Mouse (Mus musculus) hindbrain, embryonic 14.5 days (tissue): ENCODE results near the gene Pigyl. TPM values are rescaled to one million over a fixed set of nuclear protein-coding genes. Genes with fewer than 3 reads are reported as not detected.

ENCODE experiments used
- ATAC-seq: fragments of 200-750 bp; cut with Nextera tagmentation; 2 replicates; pipeline ENCODE4 v1.8.0; 2017; ENCODE audit warnings: moderate number of reproducible peaks, mild to moderate bottlenecking, moderate TSS enrichment, moderate library complexity; ENCODE audit not compliant: low FRiP score
- DNase-seq: peaks from one replicate; pipeline ENCODE4 v3.0.0-alpha.2; 2015; ENCODE audit warnings: low spot score
- H3K27ac ChIP-seq: fragments of 300-500 bp; sonication (generic); 2 replicates; pipeline ENCODE4 v1.5.1; 2014; ENCODE audit warnings: mild to moderate bottlenecking, moderate library complexity
- H3K27me3 ChIP-seq: fragments of 300-500 bp; sonication (generic); 2 replicates; pipeline ENCODE4 v1.6.1; 2014; ENCODE audit warnings: mild to moderate bottlenecking, low read length, mixed read lengths; ENCODE audit not compliant: control insufficient read depth, insufficient read depth
- H3K36me3 ChIP-seq: fragments of 300-500 bp; sonication (generic); replicated peaks from 2 replicates; pipeline ENCODE4 v1.6.1; 2014; ENCODE audit not compliant: control insufficient read depth, insufficient read depth
- H3K4me1 ChIP-seq: fragments of 300-500 bp; sonication (generic); replicated peaks from 2 replicates; pipeline ENCODE4 v1.6.1; 2014; ENCODE audit warnings: antibody characterized with exemption, low read length, mixed read lengths; ENCODE audit not compliant: control insufficient read depth, insufficient read depth
- H3K4me2 ChIP-seq: fragments of 300-500 bp; sonication (generic); replicated peaks from 2 replicates; pipeline ENCODE4 v1.6.1; 2014; ENCODE audit warnings: mild to moderate bottlenecking, moderate library complexity
- H3K4me3 ChIP-seq: fragments of 300-500 bp; sonication (generic); replicated peaks from 2 replicates; pipeline ENCODE4 v1.5.1; 2014; ENCODE audit warnings: mild to moderate bottlenecking, low read length
- H3K9ac ChIP-seq: fragments of 300-500 bp; sonication (generic); 2 replicates; pipeline ENCODE4 v1.6.1; 2014
- H3K9me3 ChIP-seq: fragments of 300-500 bp; sonication (generic); 2 replicates; pipeline ENCODE4 v1.6.1; 2016; ENCODE audit warnings: low read length; ENCODE audit not compliant: control insufficient read depth
- WGBS: fragments of 180-500 bp; shearing (Covaris S2); extraction: QIAGEN DNeasy Blood & Tissue Kit; methylation state at CpG from one replicate; pipeline ENCODE4 v1.1.7; 2014; 5-methylcytosine and 5-hydroxymethylcytosine counted together
- polyA plus RNA-seq: library from polyadenylated mRNA; unstranded; fragments of >200 nt; fragmentation: Nextera tagmentation; extraction: Ambion mirVana; gene quantifications from 2 replicates; pipeline ENCODE4 v1.2.1, GENCODE M21; 2014

Pigyl gene
- polyA plus RNA-seq, result 78.5 and 101 TPM in 2 replicates

GRCm38 (mm10) chr9:22156497-22157245, at the start of gene Pigyl:
Gene Pigyl (plus strand): TSS chr9:22156846.
- Histone ChIP-seq H3K4me3 (peak within 1 kb of the TSS; percentile 57), H3K4me1 (peaks cover 6% of the 10 kb centered on the region; the same call in 1 of the 2 replicates), H3K4me2 (peak within 1 kb of the TSS; percentile 53), H3K9me3 (no peaks in the 10 kb centered on the region), H3K27me3 (no peaks in the 10 kb centered on the region), H3K9ac (peak within 1 kb of the TSS; percentile 70), H3K27ac (peak within 1 kb of the TSS; percentile 89), H3K36me3 (no peaks in the 10 kb centered on the region)
- DNase-seq, result peak; percentile 98
- ATAC-seq, result peak; percentile 98
- WGBS, result under 1% methylated on average over 65 of the region's 65 CpGs

GRCm38 (mm10) chr9:22108194-22108593, 48.5 kb upstream of the Pigyl start:
- 82% methylated on average over 9 of the region's 9 CpGs for WGBS
- no peak overlapping the region for H3K27ac ChIP-seq
- ATAC-seq, result no peak

DNA sequence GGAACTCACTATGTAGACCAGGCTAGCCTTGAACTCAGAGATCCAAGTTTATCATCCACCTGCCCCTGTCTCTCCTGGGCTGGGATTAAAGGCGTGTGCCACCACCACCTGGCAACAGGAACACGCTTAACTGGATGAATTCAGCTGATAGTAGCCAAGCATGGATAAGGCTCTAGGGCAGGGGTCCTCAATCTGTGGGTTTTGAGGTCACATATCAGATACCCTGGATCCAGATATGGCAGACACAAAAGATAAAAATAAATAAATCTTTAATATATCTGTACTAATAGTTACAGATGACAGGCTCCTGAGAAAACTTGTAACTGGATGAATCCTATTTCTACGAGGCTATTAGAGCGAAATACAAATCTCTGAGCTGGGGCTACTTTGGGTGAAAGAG, 41.0 kb upstream of the Pigyl start:
- DNase-seq (no peak), ATAC-seq (no peak)
- 80% methylated on average over 4 of the region's 4 CpGs for WGBS
- Histone ChIP-seq H3K9me3 (no peaks in the 10 kb centered on the region), H3K27me3 (no peaks in the 10 kb centered on the region), H3K9ac (peak overlapping the region; percentile 80), H3K4me1 (peaks cover 17% of the 10 kb centered on the region), H3K4me3 (peak overlapping the region; percentile 69), H3K4me2 (peak overlapping the region; percentile 61), H3K36me3 (peaks cover 35% of the 10 kb centered on the region), H3K27ac (no peak overlapping the region)

More at GRCm38 (mm10) chr9:22108194-22108593, 48.5 kb upstream of the Pigyl start:
- Histone ChIP-seq H3K4me3 (no peak overlapping the region), H3K9ac (no peak overlapping the region), H3K36me3 (peaks cover 32% of the 10 kb centered on the region), H3K9me3 (no peaks in the 10 kb centered on the region), H3K4me1 (no peaks in the 10 kb centered on the region), H3K4me2 (no peak overlapping the region), H3K27me3 (no peaks in the 10 kb centered on the region)
- DNase-seq, result no peak

GRCm38 (mm10) chr9:22116086-22116485, 40.6 kb upstream of the Pigyl start:
- Histone ChIP-seq H3K36me3 (peaks cover 31% of the 10 kb centered on the region), H3K4me1 (peaks cover 17% of the 10 kb centered on the region), H3K4me3 (peak overlapping the region; percentile 69), H3K27me3 (no peaks in the 10 kb centered on the region), H3K4me2 (peak overlapping the region; percentile 61), H3K27ac (no peak overlapping the region), H3K9ac (peak overlapping the region; percentile 80), H3K9me3 (no peaks in the 10 kb centered on the region)
- WGBS, result 10% methylated on average over 15 of the region's 15 CpGs
- DNase-seq (no peak), ATAC-seq (no peak)

DNA sequence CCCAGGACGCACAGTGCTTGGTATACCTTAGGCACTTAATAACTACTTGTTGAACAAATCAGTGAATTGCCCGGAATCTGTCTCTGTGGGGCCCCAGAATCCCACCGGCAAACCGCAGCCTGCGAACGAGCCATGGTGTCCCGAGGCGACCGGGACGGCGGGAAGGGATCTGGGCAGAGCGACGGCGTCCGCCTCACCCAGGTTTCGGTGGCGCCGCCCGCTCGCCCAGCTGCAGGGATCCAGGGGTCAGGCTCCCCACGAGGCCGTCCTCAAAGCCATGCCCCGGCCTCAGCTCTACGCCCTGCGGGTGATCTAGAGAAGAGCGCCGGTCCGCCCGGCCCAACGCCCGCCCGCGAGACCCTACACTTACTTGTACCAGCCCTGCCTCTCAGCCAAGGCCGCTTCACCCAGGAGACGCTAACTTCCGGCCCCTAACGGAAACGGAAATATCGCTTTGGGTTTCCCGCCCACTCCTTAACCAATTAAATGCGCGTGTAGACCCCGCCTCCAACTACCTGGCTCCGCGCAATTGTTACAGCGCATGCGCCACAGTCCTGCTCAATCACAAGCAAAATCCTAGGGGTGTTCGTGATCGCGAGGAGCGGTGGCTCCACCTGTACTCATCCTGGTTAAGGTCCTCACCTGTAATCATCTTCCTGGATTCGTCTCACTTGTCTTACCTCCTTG, 39.8 kb upstream of the Pigyl start, which contains the start of gene Elof1:
Elof1 (minus strand) TSS at position 433 of the 687 bp plus-strand sequence.
- WGBS, result 0% methylated on average over 52 of the region's 52 CpGs

GRCm38 (mm10) chr9:22117754-22118456, 38.7 kb upstream of the Pigyl start:
- Histone ChIP-seq H3K9me3 (no peaks in the 10 kb centered on the region), H3K36me3 (peaks cover 13% of the 10 kb centered on the region), H3K4me1 (peaks cover 17% of the 10 kb centered on the region), H3K9ac (peak overlapping the region; percentile 80; the same call in 1 of the 2 replicates), H3K27me3 (no peaks in the 10 kb centered on the region), H3K4me2 (peak overlapping the region; percentile 61), H3K27ac (peak overlapping the region; percentile 48; the same call in 1 of the 2 replicates), H3K4me3 (peak overlapping the region; percentile 69)
- WGBS, result 43% methylated on average over 10 of the region's 10 CpGs
- DNase-seq, result peak; percentile 73
- ATAC-seq, result no peak

More for the DNA sequence above, 39.8 kb upstream of the Pigyl start, which contains the start of gene Elof1:
- H3K4me1 ChIP-seq, result peaks cover 17% of the 10 kb centered on the region
- peak within 1 kb of the TSS; percentile 51; the same call in 1 of the 2 replicates for H3K27ac ChIP-seq
- H3K9ac ChIP-seq, result peak within 1 kb of the TSS; percentile 80
- peak within 1 kb of the TSS; percentile 61 for H3K4me2 ChIP-seq
- DNase-seq (peak; percentile 96), ATAC-seq (peak; percentile 96)
- H3K4me3 ChIP-seq, result peak within 1 kb of the TSS; percentile 69
- H3K36me3 ChIP-seq, result peaks cover 23% of the 10 kb centered on the region
- H3K27me3 ChIP-seq, result no peaks in the 10 kb centered on the region
- H3K9me3 ChIP-seq, result no peaks in the 10 kb centered on the region

DNA sequence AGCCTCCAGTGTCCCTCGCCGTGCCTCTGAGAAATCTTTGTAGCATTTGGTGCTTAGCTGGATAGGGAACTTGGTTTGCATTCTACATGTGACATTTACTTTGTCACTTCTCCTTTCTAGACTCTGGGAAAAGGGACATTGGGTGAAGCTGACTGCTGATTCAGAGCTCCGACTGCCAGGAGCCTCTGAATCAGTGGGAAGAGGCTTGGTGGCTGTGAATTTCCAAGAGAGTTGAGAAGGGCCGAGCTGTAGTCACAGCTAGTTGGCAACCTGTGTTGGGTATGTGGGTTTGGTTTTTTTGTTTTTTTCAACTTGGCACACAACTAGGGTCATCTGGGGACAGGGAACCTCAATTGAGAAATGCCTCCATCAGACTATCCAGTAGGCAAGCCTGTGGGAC, 37.1 kb upstream of the Pigyl start:
- Histone ChIP-seq H3K4me1 (peaks cover 17% of the 10 kb centered on the region), H3K4me3 (no peak overlapping the region), H3K9me3 (no peaks in the 10 kb centered on the region), H3K4me2 (no peak overlapping the region), H3K27ac (no peak overlapping the region), H3K36me3 (no peaks in the 10 kb centered on the region), H3K9ac (no peak overlapping the region), H3K27me3 (no peaks in the 10 kb centered on the region)
- no peak for ATAC-seq
- WGBS, result 94% methylated on average over 4 of the region's 4 CpGs
- no peak for DNase-seq

- H3K9me3 ChIP-seq, result no peaks in the 10 kb centered on the region
- no peak for DNase-seq
- no peaks in the 10 kb centered on the region for H3K27me3 ChIP-seq
- H3K4me1 ChIP-seq, result peaks cover 8% of the 10 kb centered on the region; the same call in 1 of the 2 replicates
- H3K4me3 ChIP-seq, result no peak overlapping the region
- no peaks in the 10 kb centered on the region for H3K36me3 ChIP-seq
- ATAC-seq, result no peak
- H3K9ac ChIP-seq, result no peak overlapping the region
- H3K27ac ChIP-seq, result no peak overlapping the region
- no peak overlapping the region for H3K4me2 ChIP-seq
These were observed 35.1 kb upstream of the Pigyl start for GRCm38 (mm10) chr9:22121545-22121944.

DNA sequence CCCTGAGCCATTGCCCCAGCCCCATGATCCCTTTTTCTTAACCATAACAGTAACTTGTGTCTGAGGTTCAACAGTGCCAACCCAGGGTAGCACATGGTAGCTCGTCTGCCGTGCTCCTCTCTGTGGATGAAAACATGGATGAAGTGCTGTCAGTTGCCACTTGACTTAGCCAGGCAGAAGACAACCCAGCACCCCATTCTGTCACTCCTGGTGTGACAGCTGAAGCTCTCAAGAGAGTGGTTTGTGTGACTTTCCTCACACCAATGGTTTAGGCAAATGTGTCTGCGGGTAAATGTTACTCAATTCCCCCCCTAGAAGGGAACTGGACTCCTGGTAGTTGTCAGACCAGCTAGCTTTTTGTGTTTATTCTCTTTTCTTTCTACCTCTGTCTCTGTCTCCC, 34.6 kb upstream of the Pigyl start:
- H3K4me2 ChIP-seq, result no peak overlapping the region
- no peak overlapping the region for H3K9ac ChIP-seq
- WGBS, result 85% methylated on average over 3 of the region's 3 CpGs
- no peaks in the 10 kb centered on the region for H3K36me3 ChIP-seq
- ATAC-seq, result no peak
- no peak overlapping the region for H3K4me3 ChIP-seq
- no peak overlapping the region for H3K27ac ChIP-seq
- H3K9me3 ChIP-seq, result no peaks in the 10 kb centered on the region
- no peak for DNase-seq
- no peaks in the 10 kb centered on the region for H3K27me3 ChIP-seq
- H3K4me1 ChIP-seq, result peaks cover 8% of the 10 kb centered on the region; the same call in 1 of the 2 replicates
